Mouse (Mus musculus): ENCODE data around the gene AU021092.

AU021092 gene

DNA sequence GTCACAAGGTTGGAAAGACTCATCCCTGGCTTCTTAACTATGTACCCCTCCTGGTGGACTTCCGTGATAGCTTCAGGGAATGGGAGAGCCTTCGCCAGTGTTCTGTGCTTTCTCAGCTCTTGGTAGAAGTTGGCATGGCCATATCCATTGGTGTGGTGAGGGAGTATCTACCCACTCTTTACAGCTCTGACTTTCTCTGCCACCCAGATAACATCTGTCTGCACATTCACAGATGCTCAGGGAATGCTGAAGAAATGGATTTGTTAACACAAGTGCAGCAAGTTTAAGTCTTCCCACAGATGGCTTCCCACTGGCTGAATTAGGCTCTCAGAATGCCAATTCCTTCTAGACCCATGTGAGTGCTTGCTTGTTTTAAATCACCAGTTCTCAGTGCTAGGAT lies 8.0 kb downstream of the AU021092 start:
- peak; percentile 83 for DNase-seq (ENCODE audit: low read depth, low spot score)

DNA sequence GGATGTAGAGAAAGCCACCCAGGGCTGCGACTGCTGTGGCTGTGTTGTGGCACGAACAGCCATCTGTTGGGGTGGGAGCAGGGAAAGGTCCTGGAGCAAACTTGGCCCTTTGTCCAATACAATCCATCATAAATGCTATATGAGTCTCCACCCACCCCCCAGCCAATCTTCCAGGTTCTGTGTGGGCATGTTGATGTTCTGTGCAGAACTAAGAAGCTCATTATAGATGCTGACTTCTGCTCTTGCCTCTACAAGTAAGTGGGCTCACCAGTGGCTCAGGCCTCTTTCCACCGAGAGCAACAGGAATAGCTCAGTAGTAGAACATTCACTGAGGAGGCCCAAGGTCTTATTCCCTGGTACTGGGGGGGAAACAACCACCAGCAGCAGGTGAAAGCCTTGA lies 9.9 kb downstream of the AU021092 start:
- peak; percentile 73 for DNase-seq (ENCODE audit: low read depth, low spot score)

DNA sequence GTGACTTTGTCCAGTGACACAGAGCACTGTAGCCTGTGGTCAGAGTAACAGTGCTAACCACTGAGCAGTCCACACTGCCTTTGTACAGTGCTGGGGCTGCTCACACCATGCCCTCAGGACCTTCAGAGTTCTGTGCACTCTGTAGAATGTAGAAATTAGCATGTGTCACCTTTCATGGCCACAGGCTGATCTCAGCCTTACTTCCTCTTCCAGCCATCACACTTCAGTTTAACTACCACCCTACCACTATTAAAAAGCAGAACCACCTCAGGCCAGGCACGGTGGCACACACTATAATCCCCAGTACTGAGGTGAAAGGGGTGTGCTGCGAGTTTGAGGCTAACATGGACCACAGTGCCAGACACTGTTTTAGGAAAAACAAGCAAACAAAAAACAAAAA lies 11.7 kb downstream of the AU021092 start:
- DNase-seq (ENCODE audit: low read depth, low spot score): no peak

DNA sequence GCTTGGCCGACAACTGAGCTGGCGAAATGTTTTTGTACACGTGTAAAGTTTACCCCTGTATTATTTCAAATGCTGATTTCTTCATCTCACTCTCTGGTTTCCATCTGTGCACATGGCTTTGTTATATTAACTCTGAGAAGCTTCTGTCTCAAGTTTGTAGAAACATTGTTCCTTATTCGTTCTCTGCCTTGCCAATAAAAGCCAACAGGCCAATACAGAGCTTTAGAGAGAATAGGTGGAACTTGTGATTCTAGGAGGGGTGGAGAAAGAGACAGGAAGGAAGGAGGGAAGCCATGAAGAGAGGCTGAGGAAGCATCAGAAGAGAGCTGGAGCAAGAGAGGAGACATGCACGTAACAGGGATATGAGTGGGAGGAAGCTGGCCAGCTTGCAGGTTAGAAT lies 16.0 kb downstream of the AU021092 start:
- DNase-seq (ENCODE audit: low read depth, low spot score): peak; percentile 64

DNA sequence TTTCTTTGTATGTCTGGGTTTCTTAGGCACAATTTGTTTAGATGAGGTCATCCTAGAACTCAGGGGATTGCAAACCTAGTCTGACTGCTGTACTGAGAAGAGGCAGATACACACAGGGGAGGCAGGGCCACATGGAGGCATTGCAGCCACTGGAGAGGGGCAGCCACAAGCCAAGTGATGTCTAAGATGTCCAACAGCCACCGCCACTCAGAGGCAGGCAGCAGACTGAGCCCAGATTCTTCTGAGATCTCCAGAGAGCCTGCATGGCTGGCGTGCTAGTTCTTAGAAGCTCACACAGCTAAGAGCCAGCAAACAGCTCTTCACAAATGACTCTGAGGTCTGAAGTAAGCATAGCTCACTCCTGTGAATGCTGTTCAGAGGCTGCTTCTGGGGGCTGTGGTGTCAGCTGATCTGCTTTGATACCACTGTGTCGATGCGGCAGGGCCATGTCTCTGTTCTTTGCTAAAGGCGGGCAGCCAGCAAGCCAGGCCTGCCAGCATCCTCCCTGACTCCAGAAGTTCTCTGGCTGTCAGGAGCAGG lies 16.6 kb downstream of the AU021092 start:
- DNase-seq (ENCODE audit: low read depth, low spot score): no peak

DNA sequence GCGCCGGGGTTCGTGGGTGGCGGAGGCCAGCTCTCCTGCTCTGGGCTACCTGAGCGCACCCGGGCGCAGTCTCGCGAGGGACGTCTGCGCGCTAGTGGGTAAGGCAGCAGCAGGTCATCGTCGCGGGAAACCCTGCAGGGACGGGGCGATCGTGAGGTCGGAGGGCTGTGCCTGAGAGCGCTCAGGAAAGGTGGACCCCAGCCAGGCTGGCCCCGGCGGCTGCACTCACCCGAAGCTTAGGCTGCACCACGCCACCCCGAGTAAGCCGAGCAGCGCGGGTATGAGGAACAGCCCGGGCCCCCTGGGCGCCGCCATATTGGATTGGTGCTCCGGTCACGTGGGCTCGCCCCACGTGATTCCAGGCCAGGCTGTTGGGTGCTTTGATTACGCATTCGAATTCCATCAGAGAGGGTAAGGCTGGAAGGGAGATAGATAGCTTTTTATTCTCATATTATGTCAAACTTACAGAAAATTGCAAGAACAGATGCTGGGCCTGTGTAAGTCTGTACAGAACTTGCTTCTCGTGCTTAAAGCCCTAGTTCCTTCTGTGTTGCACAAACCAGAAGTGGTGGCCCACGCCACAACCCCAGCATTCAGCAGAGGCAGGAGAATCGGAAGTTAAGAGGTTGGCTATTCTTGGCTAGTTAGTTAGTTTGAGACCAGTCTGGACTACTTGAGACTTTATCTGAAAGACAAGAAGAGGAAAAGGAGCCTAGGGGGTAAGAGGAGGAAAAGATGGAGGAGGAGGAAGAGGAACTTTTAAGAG lies 18.2 kb downstream of the AU021092 start, which contains the start of gene Nagpa:
TSS of gene Nagpa (minus strand) at position 345 of the 766 bp plus-strand sequence.
- DNase-seq (ENCODE audit: low read depth, low spot score): peak; percentile 90

DNA sequence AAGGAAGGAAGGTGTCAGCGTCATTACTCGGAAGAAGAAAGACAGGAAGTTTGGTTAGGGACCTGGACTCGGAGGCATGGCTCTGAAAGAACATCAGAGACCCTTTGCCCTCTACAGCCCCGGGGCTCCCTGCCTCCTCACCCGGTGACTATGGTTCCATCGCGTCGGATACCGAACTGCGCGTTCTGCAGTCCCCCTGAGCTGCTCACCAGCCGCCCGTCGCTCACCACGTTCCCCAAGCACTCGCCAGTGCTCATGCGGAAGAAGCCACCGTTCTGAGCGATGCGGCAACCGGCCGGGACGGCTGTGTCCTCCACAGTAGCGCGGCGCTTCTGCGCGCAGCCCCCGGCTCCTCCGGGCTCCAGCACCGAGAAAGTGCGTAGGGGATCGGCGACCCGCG lies 18.9 kb downstream of the AU021092 start:
- DNase-seq (ENCODE audit: low read depth, low spot score): peak; percentile 45

DNA sequence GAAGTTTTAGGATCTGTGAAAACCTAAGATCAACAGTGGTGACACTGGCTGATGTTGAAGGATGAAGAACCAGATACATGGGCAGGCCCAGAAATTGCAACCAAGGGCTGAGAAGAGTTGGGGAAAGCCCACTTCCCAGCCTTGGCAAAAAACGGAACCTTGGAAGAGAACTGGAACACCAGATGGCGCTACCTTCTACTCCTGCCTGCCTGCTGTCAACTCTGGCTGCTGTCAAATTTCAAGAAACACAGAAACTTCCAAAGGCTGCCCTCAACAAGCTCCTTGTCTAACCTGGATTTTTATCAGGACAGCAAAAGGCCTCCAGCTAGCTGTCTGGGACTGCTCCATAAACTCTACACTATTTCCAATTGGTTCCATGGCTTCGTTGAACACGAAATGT lies 19.4 kb downstream of the AU021092 start:
- peak; percentile 78 for DNase-seq (ENCODE audit: low read depth, low spot score)

DNA sequence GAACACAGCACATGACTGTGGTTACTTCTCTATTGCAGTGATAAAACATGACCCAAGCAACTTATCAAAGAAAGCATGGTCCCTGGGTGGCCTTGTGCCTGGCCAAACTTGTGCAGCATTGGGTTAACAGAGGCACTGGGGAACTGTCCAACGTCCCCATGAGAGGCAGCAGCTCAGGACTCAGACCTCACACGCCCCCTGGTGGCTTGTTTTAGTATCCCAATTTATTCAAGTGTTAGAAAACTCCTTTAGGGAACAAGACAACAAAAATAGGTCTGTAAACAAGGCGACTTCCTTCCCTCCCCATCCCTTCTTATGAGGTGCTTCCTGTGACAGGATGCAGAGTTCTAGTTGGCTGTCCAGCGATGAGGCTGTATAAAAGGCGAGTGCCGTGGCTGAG lies 27.0 kb downstream of the AU021092 start:
- peak; percentile 72 for DNase-seq (ENCODE audit: low read depth, low spot score)

DNA sequence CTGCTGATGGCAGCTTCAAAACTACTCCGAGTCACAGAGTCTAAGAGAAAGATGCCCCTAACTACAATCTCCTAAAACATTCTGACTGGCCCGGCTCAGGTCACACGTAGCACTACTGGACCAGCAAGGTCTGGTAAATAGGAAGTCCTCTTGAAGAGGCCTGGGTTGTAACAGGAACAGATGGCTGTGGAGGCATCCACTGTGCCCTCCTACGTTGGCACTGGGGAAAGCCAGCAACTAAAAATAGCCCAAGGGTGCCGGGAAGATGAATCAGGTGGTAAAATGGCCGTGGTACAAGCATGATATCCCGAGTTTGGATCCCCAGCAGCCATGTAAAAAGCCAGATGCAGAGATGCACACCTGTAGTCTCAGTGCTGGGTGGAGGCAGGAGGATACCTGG lies 35.9 kb downstream of the AU021092 start:
- DNase-seq (ENCODE audit: low read depth, low spot score): peak; percentile 91

DNA sequence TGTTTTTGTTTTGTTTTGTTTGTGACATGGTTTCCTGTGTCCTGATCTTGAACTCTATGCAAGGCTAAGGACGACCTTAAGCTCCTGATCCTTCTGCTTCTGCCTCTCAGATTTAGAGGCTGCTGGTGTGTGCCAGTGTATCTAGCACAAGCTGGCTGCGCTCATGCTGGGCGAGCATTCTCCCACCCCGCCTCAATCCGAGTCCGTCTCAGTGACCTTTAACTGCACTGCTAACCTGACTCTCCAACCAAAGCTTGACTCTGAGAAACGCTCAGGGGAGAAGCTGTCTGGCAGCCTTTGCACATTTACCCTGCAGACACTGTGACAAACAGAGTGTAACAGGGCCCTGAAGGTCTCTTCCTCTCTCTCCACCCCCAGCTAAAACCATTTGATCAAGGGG lies 36.4 kb downstream of the AU021092 start:
- DNase-seq (ENCODE audit: low read depth, low spot score): no peak

DNA sequence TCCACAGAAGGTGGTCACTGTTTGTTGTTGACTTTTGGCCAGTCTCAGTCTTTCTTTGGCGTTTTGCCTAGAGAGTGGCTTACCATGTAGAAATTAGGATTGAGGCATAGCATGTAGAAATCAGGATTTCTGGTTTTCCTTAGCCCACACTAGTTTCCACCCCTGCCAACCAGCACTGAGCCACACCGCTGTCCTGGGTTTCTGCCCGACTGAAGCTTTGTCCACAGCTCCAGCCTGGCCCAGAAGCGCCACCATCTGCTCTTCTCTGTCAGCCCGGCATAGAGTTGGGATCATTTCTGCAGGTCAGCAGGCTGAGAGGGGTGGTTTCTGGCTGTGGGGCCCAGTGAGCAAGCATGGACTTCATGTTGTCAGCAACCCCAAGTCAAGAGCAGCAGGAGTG lies 37.1 kb downstream of the AU021092 start:
- peak; percentile 59 for DNase-seq (ENCODE audit: low read depth, low spot score)

DNA sequence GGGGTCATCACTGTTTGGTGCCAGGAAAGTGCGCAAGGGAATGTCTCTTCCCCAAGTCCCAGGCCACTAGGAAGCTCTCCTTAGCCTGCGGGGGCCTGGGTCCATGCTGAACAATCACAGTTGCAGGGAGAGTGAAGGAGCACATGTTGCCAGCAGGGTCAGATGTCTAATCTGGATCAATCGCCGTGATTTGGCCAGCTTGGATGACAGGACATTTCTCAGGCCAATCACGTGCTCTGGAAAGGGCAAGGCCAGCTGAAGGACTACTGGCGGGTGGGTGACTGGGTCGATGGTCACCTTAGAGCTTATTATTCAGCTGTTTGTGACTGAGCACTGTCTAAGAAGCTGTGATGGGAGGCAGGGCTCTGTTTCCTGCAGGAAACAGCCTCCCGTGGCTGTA lies 38.0 kb downstream of the AU021092 start:
- no peak for DNase-seq (ENCODE audit: low read depth, low spot score)

DNA sequence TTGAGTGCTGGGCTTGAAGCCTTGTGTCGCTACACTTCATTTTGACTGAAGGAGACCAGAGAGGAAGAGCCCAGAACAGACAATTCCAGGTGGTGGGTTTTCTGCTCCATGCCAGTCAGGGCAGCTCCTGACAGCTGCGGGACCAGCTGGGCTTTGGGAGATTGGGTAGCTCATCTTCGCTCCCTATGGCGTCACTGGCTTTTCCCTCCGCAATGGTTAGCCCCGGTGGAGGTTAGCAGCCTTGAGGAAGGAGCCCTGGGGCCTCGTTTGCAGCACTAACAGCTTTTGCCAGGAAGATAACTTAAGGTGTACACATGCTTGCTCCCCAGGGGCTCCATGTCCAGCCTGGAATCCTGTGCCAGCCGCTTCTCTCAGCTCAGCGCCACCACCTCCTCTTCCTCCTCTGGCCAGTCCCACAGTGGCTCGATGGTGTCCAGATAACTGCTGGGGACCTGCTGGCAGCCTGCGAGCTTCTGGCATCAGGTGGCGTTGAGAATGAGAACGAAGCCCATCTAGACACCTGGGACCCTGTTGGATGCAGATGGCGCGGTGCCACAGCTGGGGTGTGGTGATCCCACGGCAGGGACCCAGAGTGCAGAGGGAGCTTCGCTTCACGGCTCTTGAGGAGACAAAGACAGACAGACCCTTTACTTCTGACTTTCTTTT lies 38.7 kb downstream of the AU021092 start:
- no peak for DNase-seq (ENCODE audit: low read depth, low spot score)

DNA sequence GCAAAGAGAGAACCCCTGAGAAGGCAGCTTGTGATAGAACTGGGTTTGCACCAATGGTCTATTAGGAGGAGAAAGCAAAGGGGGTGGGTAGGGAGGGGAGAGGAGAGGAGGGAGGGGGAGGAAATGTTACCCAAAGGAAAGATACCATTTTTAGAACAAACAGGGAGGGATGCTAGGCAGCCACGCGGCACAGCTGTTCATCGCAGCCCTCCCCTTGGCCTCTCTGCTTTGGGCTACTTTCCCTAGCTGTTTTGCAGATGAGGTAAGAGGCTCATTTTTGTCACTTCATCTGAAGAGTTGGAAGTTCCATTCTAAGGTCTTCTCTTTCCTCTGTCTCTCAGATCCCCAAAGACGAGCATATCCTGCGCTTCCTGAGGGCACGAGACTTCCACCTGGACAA lies 49.5 kb downstream of the AU021092 start:
- DNase-seq (ENCODE audit: low read depth, low spot score): peak; percentile 36

DNA sequence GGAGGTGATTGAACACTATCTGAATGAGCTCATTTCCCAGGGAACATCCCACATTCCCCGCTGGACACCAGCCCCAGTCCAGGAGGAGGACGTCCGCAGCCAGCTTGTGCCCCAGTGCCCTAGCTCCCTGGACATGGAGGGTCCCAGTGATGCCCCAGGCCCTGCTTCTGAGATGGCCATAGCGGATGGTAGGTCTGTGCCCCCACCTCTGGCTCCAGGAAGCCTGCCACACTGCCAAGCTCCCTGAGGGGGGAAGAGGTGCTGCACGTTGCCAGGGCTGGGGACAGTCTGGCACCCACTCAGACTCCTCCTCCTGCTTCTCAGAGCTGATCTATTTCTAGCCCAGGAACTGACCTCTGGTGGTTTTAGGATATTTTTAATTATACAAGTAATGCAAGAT lies 53.3 kb downstream of the AU021092 start:
- DNase-seq (ENCODE audit: low read depth, low spot score): no peak

DNA sequence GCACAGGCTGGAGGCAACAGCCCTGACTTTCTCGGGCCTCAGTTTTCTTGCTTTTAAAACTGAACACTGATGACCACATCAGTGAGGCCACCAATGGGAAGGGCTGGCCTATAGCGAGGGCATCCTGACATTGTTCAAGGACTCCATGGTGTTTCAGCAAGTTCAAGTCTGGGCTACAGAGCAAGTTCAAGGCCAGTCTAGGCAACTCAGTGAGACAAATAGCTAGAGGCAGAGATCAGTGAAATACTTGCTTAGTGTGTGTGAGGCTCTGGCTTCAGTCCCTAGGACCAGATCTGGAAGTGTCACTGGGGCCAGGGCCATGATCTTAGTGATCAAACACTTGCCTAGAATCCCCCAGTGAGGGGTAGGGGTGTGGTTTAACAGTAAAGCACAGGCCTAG lies 54.1 kb downstream of the AU021092 start:
- no peak for DNase-seq (ENCODE audit: low read depth, low spot score)

DNA sequence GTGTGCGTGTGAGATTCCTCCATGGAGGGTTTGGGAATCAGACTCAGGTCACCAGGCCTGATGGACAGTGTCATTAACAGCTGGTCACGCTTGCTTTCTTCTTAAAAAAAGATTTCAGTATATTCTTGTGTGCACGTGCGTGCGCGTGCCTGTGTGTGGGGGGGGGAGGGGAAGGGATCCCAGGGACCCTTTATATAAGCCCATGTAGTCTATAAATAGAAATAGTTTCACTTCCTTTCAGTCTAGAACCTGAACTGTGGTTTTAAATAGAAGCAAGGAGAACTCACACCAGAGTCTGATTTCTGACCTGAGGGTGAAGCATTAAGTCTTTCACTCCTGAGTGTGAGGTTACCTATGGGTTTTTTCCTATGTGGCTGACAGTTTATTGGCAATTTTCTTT lies 57.8 kb downstream of the AU021092 start:
- DNase-seq (ENCODE audit: low read depth, low spot score): no peak
